In genomic region chr9:37675287-37675686, GRCm38 (mm10) we compare ENCODE assay signal across 24 mouse cellular contexts. TPM values are rescaled to one million over a fixed set of nuclear protein-coding genes. Genes with fewer than 3 reads are reported as not detected.
DNase-seq lines count a peak whose midpoint lies in the region; TF ChIP-seq lines count a peak whose summit lies in the region.
"Had no signal": no experiment of that assay in that cellular context is flagged by ENCODE, and none has a peak within 500 bp of the region (broad histone marks: within the 10 kb centered on the region; RNA-seq: fewer than 3 reads in every experiment).

No protein-coding gene starts in this region.

- no peak for TF ChIP-seq CTCF in left cerebral cortex, adult 2 months (IDR thresholded peaks at IDR 0.05)

- H3K4me3 ChIP-seq in left cerebral cortex, adult 2 months = no peak overlapping the region
- H3K4me3 ChIP-seq: embryonic facial prominence, embryonic 12.5 days; heart, embryonic 10.5 days; midbrain, embryonic 10.5 days; stomach, embryonic 15.5 days had no signal

- peak; percentile 29 to 41 for DNase-seq in layer of hippocampus, adult 18-20 months (ENCODE audit: low spot score in 2 of 2)
- DNase-seq in layer of hippocampus, adult 11-12 months (ENCODE audit: low spot score) = no peak
- peak in 1 of 2 experiments; percentile 42 for DNase-seq in left cerebral cortex, adult 2 months (ENCODE audit: extremely low spot score in 1 of 2, low spot score in 2 of 2)
- no peak for DNase-seq in left cerebral cortex, postnatal 10 days (ENCODE audit: extremely low spot score in 1 of 2, low spot score in 2 of 2)
- peak; percentile 85 for DNase-seq in brain, adult 2 months (ENCODE audit: low read depth, low spot score)
- peak; percentile 44 to 60 for DNase-seq in left cerebral cortex, postnatal 36 days (ENCODE audit: low spot score in 2 of 2)
- no peak for DNase-seq in c-Kit-positive CD71-positive TER-119-positive erythroid progenitor cells, embryonic 14.5 days (ENCODE audit: low spot score)
- DNase-seq in gastrocnemius, postnatal 36 days = no peak
- DNase-seq: adrenal gland, postnatal 25 days; cerebellum, adult 18-20 months; cerebellum, postnatal 14 days; forebrain, postnatal 0 days; kidney, postnatal 25 days; lung, postnatal 10 days; thymus, adult 18-20 months; thymus, postnatal 36 days had no signal

- intact Hi-C loops in left cerebral cortex, adult 2 months (cut with DNase I) = loop anchor here (5.0 kb wide), 4 partner anchors 48 to 157 kb away; no protein-coding TSS in a partner anchor
- intact Hi-C loops in left cerebral cortex, postnatal 10 days (cut with DNase I) = no loop called here
- intact Hi-C loops in left cerebral cortex, postnatal 36 days (cut with DNase I) = loop anchor here (10.0 kb wide), 1 partner anchor 140 kb away; no protein-coding TSS in a partner anchor
- intact Hi-C loops in gastrocnemius, postnatal 36 days (cut with DNase I) = no loop called here

- peak overlapping the region; percentile 66 for H3K27ac ChIP-seq in left cerebral cortex, adult 2 months
- H3K27ac ChIP-seq: embryonic facial prominence, embryonic 12.5 days; heart, embryonic 10.5 days; midbrain, embryonic 10.5 days; stomach, embryonic 15.5 days had no signal

RNA-seq across cellular contexts. Expression of gene Panx3, which starts 6.3 kb away (rescaled TPM):
- not detected for total RNA-seq in layer of hippocampus, adult 18-20 months (2021)
- not detected for total RNA-seq in left cerebral cortex, adult 2 months (2021)
- total RNA-seq in left cerebral cortex, postnatal 10 days (2021) = not detected
- not detected for total RNA-seq in left cerebral cortex, postnatal 36 days (2021)
- not detected for total RNA-seq in gastrocnemius, postnatal 36 days (2021)
- total RNA-seq: gastrocnemius, adult 8-10 months; granulocyte monocyte progenitor cell, adult 5-6 weeks; hematopoietic stem cell, adult 5-6 weeks; liver, adult 2 months had no signal

RNA-seq across cellular contexts. Expression of gene Tbrg1, which starts 18.2 kb away (rescaled TPM):
- 10 to 100 TPM; 44.4 to 45.6 TPM for total RNA-seq in layer of hippocampus, adult 18-20 months (2021)
- 10 to 100 TPM; 52.5 to 59.8 TPM for total RNA-seq in left cerebral cortex, adult 2 months (2021)
- 10 to 100 TPM; 54.1 to 58.3 TPM for total RNA-seq in left cerebral cortex, postnatal 10 days (2021)
- total RNA-seq in left cerebral cortex, postnatal 36 days (2021) = 10 to 100 TPM; 52.4 to 63.4 TPM
- total RNA-seq in gastrocnemius, postnatal 36 days (2021) = 10 to 100 TPM; 27.7 to 32.7 TPM

RNA-seq across cellular contexts. Expression of gene Olfr160, which starts 40.8 kb away (rescaled TPM):
- not detected for total RNA-seq in layer of hippocampus, adult 18-20 months (2021)
- not detected for total RNA-seq in left cerebral cortex, adult 2 months (2021)
- not detected for total RNA-seq in left cerebral cortex, postnatal 10 days (2021)
- total RNA-seq in left cerebral cortex, postnatal 36 days (2021) = not detected
- total RNA-seq in gastrocnemius, postnatal 36 days (2021) = not detected
- total RNA-seq: adrenal gland, postnatal 25 days; forebrain, postnatal 0 days; gastrocnemius, adult 8-10 months; granulocyte monocyte progenitor cell, adult 5-6 weeks; hematopoietic stem cell, adult 5-6 weeks; liver, adult 2 months had no signal

Comparison
In these comparisons a context has a peak if more than half of its experiments do, and no peak if none do; other contexts are left out.
1. DNase-seq: peak in layer of hippocampus, adult 18-20 months (2 of 2), brain, adult 2 months (single experiment) and left cerebral cortex, postnatal 36 days (2 of 2); none in layer of hippocampus, adult 11-12 months (single experiment), left cerebral cortex, postnatal 10 days (0 of 2), c-Kit-positive CD71-positive TER-119-positive erythroid progenitor cells, embryonic 14.5 days (single experiment) and gastrocnemius, postnatal 36 days (0 of 2).
2. intact Hi-C loops: an anchor here in left cerebral cortex, adult 2 months (5.0 kb wide) and left cerebral cortex, postnatal 36 days (10.0 kb wide); none called in left cerebral cortex, postnatal 10 days and gastrocnemius, postnatal 36 days.